Mouse (Mus musculus): ENCODE results near the gene Tex36. TPM values are rescaled to one million over a fixed set of nuclear protein-coding genes. Genes with fewer than 3 reads are reported as not detected.

Gene Tex36
- not detected for total RNA-seq (2023)

GRCm38 (mm10) chr7:133602058-133602457 is at the start of gene Tex36:
Gene Tex36, minus strand, starts transcription at chr7:133602158.

GRCm38 (mm10) chr7:133637361-133638305 is 35.7 kb upstream of the Tex36 start, which contains the start of gene Edrf1:
Gene Edrf1, plus strand, starts transcription at chr7:133637543.

Other genes starting within 250 kb of the Tex36 start
- gene Edrf1, start 35.4 kb upstream of the Tex36 start, total RNA-seq (2023) = 10 to 100 TPM; 13.7 to 16.3 TPM
- gene Mmp21, start 77.9 kb upstream of the Tex36 start, total RNA-seq (2023) = not detected
- 10 to 100 TPM; 18.6 to 20.6 TPM for gene Bccip, start 107.2 kb upstream of the Tex36 start, total RNA-seq (2023)
- 10 to 100 TPM in 1 of 2 experiments, 1 to 10 TPM in 1; 7.6 to 10.6 TPM for gene Uros, start 107.9 kb upstream of the Tex36 start, total RNA-seq (2023)
- gene Fank1, start 174.7 kb upstream of the Tex36 start, total RNA-seq (2023) = not detected
- gene Dhx32, start 180.6 kb upstream of the Tex36 start, total RNA-seq (2023) = 1 to 10 TPM; 5.3 to 5.8 TPM